8 mouse cellular contexts compared by ENCODE assay signal in genomic region chr6:52208072-52208867, GRCm38 (mm10). TPM values are rescaled to one million over a fixed set of nuclear protein-coding genes. Genes with fewer than 3 reads are reported as not detected.
A peak's percentile ranks its signal among the peaks of the same experiment; 100 is the strongest.
DNase-seq lines count a peak whose midpoint lies in the region; ATAC-seq lines count a peak whose summit lies in the region.

Gene Hoxa6 (minus strand): TSS chr6:52208722.

- no peaks in the 10 kb centered on the region for H3K9me3 ChIP-seq in forebrain, embryonic 16.5 days (ENCODE audit: control insufficient read depth, low read length)

- H3K9ac ChIP-seq in forebrain, embryonic 16.5 days (replicated peaks; ENCODE audit: low read depth, low read length): no peak within 1 kb of the TSS

- peak; percentile 11 for DNase-seq in right cerebral cortex, postnatal 4 days
- no peak for DNase-seq in right cerebral cortex, postnatal 14 days
- DNase-seq in gastrocnemius, postnatal 36 days: peak; percentile 36 to 40
- DNase-seq in kidney, postnatal 14 days: peak; percentile 88
- DNase-seq in splenic B cell, adult 2 months (ENCODE audit: low read depth, low spot score): peak; percentile 11
- no peak for DNase-seq in thymus, postnatal 4 days
- no peak for DNase-seq in MN1 (ENCODE audit: low spot score)

- no peak for ATAC-seq in forebrain, embryonic 16.5 days

- no peaks in the 10 kb centered on the region for H3K36me3 ChIP-seq in splenic B cell, adult 2 months (ENCODE audit: control insufficient read depth, insufficient read depth, low read length, poor library complexity, severe bottlenecking)
- no peaks in the 10 kb centered on the region for H3K36me3 ChIP-seq in forebrain, embryonic 16.5 days (ENCODE audit: control insufficient read depth, insufficient read depth)

- H3K27ac ChIP-seq in forebrain, embryonic 16.5 days (ENCODE audit: low read length): no peak within 1 kb of the TSS

- H3K4me2 ChIP-seq in forebrain, embryonic 16.5 days (ENCODE audit: low read length): no peak within 1 kb of the TSS

- intact Hi-C loops in gastrocnemius, postnatal 36 days (cut with DNase I): loop anchor here (5.0 kb wide), 2 partner anchors 46 to 336 kb away; partner anchors contain the start of gene Hoxa2

- 1% methylated on average over 47 of the region's 47 CpGs for WGBS in forebrain, embryonic 16.5 days

- H3K27me3 ChIP-seq in splenic B cell, adult 2 months (ENCODE audit: control insufficient read depth, insufficient read depth, low read length, poor library complexity, severe bottlenecking): peaks cover 2% of the 10 kb centered on the region
- peaks cover 93% of the 10 kb centered on the region for H3K27me3 ChIP-seq in forebrain, embryonic 16.5 days (replicated peaks; ENCODE audit: control insufficient read depth, insufficient read depth, low read length)

- H3K4me3 ChIP-seq in forebrain, embryonic 16.5 days (replicated peaks; ENCODE audit: low read length): no peak within 1 kb of the TSS

- H3K4me1 ChIP-seq in forebrain, embryonic 16.5 days (replicated peaks; ENCODE audit: control insufficient read depth, insufficient read depth, low read length): peaks cover 10% of the 10 kb centered on the region

RNA-seq across cellular contexts. Expression of gene Hoxa6, which starts in this region (rescaled TPM):
- total RNA-seq in gastrocnemius, postnatal 36 days (2021): 1 to 10 TPM; 1.3 to 1.8 TPM
- not detected in 2 replicates for polyA plus RNA-seq in forebrain, embryonic 16.5 days (2015; fragmentation: Nextera tagmentation; extraction: Ambion mirVana)

Comparison
In these comparisons a context has a peak if more than half of its experiments do, and no peak if none do; other contexts are left out.
1. DNase-seq: peak in right cerebral cortex, postnatal 4 days (single experiment), gastrocnemius, postnatal 36 days (2 of 2), kidney, postnatal 14 days (single experiment) and splenic B cell, adult 2 months (single experiment); none in right cerebral cortex, postnatal 14 days (single experiment), thymus, postnatal 4 days (single experiment) and MN1 (single experiment).